Mouse (Mus musculus): ENCODE measurements around the gene Dtx2.

- TF ChIP-seq CTCF (IDR thresholded peaks at IDR 0.05; ENCODE audit: borderline replicate concordance, insufficient read depth, low read depth, low read length) (no peak), POLR2A (IDR thresholded peaks at IDR 0.05; ENCODE audit: borderline replicate concordance, insufficient read depth, low read length) (no peak)
Observed at GRCm38 (mm10) chr5:136016014-136016876, 21.6 kb downstream of the Dtx2 start.
